In the genomic region with DNA sequence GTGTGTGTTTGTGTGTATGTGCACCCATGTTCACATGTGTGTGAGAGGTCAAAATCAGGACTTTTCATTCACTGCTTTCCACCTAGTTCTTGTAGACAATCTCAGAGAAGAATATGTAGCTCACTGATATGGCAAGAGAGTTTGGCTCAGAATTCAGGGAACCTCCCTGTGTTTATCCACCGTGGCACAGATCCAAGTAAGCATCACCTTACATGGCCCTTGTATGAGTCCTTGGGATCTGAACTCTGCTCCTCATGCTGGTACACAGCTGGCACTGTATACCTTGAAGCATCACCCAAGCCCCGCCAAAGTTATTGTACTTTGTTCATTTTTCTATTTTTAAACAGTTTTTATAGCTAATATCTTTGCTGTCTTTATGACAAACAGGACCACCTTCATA, we compare ENCODE assay signal across 16 mouse cellular contexts.
DNase-seq lines count a peak whose midpoint lies in the region; TF ChIP-seq lines count a peak whose summit lies in the region.
"Had no signal": no experiment of that assay in that cellular context is flagged by ENCODE, and none has a peak within 500 bp of the region (broad histone marks: within the 10 kb centered on the region; RNA-seq: fewer than 3 reads in every experiment).

No protein-coding gene starts in this region.

- no peak for TF ChIP-seq CTCF in brain, embryonic 14.5 days (IDR thresholded peaks at IDR 0.05; ENCODE audit: borderline replicate concordance, extremely low read depth, insufficient read depth, insufficient read length)

- intact Hi-C loops in heart, postnatal 10 days (cut with DNase I) = no loop called here
- intact Hi-C loops in left cerebral cortex, postnatal 4 days (cut with DNase I) = no loop called here

- TF ChIP-seq POLR2A in brain, embryonic 14.5 days (IDR thresholded peaks at IDR 0.05; ENCODE audit: borderline replicate concordance, extremely low read depth, insufficient read depth, insufficient read length, poor library complexity, severe bottlenecking) = no peak

- peak; percentile 38 to 60 for DNase-seq in cerebellum, postnatal 14 days
- DNase-seq in cerebellum, adult 9-11 months = no peak
- DNase-seq in heart, adult 11 months = peak; percentile 56
- no peak for DNase-seq in heart, postnatal 10 days
- DNase-seq in left cerebral cortex, postnatal 4 days = peak; percentile 16
- no peak for DNase-seq in left cerebral cortex, adult 9 months (ENCODE audit: low spot score in 2 of 2)
- DNase-seq in brain, embryonic 14.5 days (ENCODE audit: low read depth) = peak; percentile 20
- no peak for DNase-seq in adrenal gland, postnatal 36 days
- DNase-seq: adrenal gland, adult 2 months; adrenal gland, postnatal 10 days; adrenal gland, postnatal 25 days; cerebellum, adult 11 months; cerebellum, adult 18-20 months; cerebellum, adult 8-10 months; cerebellum, postnatal 36 days; embryo, embryonic 11 days had no signal

Comparison
In these comparisons a context has a peak if more than half of its experiments do, and no peak if none do; other contexts are left out.
1. DNase-seq: peak in cerebellum, postnatal 14 days (2 of 2), heart, adult 11 months (single experiment), left cerebral cortex, postnatal 4 days (single experiment) and brain, embryonic 14.5 days (single experiment); none in cerebellum, adult 9-11 months (single experiment), heart, postnatal 10 days (0 of 2), left cerebral cortex, adult 9 months (0 of 2) and adrenal gland, postnatal 36 days (0 of 2).